Mouse (Mus musculus) testis, adult 2 months (tissue): ENCODE data around the gene Sdhc.

Experiments
- CTCF ChIP-seq: fragments of 200-500 bp; IDR thresholded peaks from 2 replicates; pipeline ENCODE4 v1.5.1; 2012; ENCODE audit warnings: low read depth, mild to moderate bottlenecking, inconsistent platforms, low read length, moderate library complexity; ENCODE audit not compliant: control insufficient read depth, insufficient read depth, insufficient replicate concordance
- POLR2A ChIP-seq: fragments of 200-500 bp; IDR thresholded peaks from 2 replicates; pipeline ENCODE4 v1.6.1; 2012; ENCODE audit warnings: low read depth, mild to moderate bottlenecking, inconsistent platforms, low read length, moderate library complexity; ENCODE audit not compliant: control insufficient read depth

GRCm38 (mm10) chr1:171193911-171194830 lies 43.8 kb upstream of the Sdhc start:
- TF ChIP-seq CTCF (no peak), POLR2A (no peak)
